Mouse (Mus musculus): ENCODE results near the gene Elf5.

DNA sequence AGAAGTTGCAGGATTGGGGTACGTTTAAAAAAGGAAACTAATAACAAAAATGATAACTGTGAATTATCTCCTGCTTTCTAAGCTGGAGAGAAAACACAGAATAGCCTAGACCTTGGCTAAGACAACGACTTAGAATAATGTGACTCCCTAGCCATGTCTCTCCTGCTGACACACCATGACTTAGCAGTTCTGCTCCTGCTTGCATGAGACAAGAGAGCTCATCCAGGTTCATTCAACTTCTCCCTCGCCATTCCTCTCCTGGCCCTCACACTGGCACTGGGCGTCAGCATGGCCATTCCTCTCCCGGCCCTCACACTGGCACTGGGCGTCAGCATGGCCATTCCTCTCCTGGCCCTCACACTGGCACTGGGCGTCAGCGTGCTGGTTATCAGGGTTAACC is 68.8 kb downstream of the Elf5 start:
- TF ChIP-seq CTCF (IDR thresholded peaks at IDR 0.05; ENCODE audit: low read depth) (no peak), EP300 (optimal IDR thresholded peaks at IDR 0.05) (no peak)

Data from stomach, postnatal 0 days (tissue).